Mouse (Mus musculus) gastrocnemius, postnatal 25 days (tissue): ENCODE measurements around the gene Lias. TPM values are rescaled to one million over a fixed set of nuclear protein-coding genes. Genes with fewer than 3 reads are reported as not detected.

ENCODE experiments used
- DNase-seq: peaks from one replicate; pipeline ENCODE4 v3.0.0; 2022
- total RNA-seq, 2 experiments: library from RNA; stranded (reverse); gene quantifications; 1 replicate in 1 of 2; 2 replicates in 1 of 2; pipeline ENCODE4 v1.2.3; 2021

Lias gene
- total RNA-seq, 2 experiments from 2014 or later = 37.2 to 42.7 TPM

DNA sequence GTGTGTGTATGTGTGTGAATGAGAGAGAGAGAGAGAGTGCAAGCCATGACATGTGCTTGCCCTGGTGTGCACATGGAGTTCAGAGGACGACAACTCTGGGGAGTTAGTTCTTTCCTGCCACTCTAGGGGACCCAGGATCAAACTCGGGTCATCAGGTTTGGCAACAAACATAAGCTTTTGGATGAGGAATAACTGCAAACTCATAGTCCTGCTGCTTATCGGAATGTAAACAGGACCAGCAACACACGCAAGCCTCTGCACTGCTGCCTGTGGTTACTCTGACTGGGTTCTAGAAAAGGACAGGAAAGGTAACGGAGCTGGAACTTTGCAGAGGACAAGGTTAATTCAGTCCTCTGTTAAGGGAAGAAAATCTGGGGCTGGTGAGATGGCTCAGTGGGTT is 34.0 kb downstream of the Lias start:
- DNase-seq = no peak

GRCm38 (mm10) chr5:65428321-65428720 is 37.0 kb downstream of the Lias start:
- DNase-seq = no peak

DNA sequence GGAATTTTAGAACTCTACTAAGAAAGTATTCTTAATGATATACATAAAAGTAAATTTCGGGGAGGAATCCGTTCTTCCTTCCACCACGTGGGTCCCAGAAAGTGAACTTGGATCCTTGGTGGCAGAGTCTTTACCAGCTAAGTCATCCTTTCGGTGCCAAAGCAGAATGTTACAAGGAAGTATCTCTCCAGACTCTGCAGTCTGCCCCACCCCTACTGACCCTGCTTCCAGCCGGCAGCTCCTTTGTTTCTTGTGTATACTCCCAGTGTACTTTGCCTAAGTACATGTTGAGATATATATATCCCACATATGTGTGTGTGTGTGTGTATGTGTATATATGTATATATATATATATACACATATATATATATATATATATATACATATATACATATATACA is 38.1 kb downstream of the Lias start:
- no peak for DNase-seq

DNA sequence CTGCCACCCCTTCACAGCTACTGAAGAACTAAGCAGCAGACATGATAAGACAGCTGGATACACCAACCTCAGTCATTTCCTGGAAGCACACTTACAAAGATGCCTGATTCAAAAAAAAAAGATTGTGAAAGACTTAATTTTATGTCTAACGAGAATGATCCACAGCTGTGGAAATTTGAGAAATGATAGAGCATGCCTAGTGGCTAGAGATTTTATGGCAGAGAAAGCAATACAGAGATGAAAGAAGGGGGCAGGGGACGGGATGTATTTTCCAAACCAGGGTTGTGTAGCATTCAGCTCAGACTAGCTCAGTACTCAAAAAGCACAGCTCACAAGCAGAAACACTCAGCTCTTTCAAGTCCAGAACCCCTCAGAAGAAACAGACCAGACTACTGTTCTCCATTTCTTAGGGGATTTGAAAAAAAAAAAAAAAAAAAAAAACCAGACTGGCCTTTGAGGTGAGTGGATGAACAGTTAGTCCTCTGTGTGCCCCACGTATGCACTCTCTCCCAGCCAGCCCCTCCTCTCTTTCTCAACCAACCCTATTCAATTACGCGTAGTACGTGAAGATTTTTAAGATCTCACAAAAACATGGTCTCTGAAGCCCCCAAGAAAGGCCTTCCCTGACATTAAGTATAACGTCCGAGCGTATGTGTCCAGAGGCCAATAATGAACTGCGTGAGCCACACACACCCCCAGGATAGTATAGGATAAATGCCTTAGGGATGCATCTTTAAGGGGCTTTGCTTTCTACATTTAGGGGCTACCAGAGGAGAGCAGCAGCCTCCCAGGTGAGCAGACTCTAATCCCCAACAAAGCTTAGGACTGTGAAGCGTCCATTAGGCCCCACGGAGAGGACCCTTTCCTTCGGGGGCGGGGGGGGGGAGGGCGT is 43.4 kb downstream of the Lias start:
- DNase-seq = no peak

DNA sequence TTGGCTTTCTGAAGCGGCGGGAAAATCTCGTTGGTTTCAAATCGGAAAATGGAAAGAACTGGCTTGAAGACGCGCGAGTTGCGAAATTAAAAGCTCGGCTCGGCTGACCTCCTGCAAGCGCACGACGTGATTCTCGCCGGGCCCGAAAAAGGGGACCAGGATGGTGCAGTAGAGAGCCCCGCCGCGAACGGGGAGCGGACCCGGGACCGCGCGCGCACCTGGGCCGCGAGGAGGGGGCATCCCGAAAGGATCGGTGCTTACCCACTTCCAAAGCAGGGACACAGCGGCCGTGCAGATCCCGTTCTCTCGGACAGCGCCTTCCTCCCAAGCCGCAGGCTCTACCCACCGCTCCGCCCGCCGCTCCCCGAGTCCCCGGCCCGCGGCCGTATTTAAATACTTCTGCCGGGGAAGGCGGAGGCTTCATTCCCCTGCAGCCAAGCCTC is 44.1 kb downstream of the Lias start:
- DNase-seq = no peak

- DNase-seq = peak; percentile 98
These were observed 44.7 kb downstream of the Lias start, which contains the start of gene Ugdh for GRCm38 (mm10) chr5:65435806-65436561. Ugdh (minus strand) TSS chr5:65435949.

DNA sequence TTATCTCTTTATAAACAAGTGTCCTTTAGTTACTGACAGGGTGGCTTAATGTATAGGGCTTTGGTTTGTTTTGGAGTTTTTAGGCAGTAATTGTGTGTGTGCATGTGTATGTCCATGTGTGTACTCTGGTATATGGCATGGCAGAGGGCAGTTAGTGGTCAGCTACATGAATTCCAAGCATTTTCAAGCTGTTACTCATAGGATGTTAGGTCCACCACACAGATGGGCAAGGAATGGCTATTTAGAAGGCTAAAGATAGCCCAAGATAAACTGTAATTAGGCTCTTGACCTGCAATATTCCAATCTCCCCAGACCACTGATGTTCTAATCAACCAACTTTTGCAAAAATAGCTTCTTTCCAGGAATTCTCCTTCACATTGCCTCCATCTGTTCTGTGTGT is 46.7 kb downstream of the Lias start:
- no peak for DNase-seq

DNA sequence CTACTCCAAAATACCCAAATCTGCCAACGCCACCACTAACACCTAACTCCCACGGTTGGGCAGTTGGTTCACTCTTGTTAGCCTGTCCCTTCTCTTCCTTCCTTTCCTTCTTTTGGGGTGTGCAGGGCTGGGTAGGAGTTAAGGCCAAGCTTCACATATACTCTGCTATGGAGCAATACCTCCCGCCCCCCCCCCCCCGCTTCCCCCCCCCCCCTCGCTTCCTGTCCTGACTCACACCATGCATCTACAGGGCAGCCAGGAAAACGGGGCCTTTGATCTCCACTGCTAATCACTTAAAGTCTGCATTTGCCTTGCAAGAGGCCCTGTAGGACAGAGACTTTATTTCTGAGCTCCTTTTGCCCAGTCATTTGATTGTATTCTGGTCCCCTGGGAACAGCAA is 53.7 kb downstream of the Lias start:
- no peak for DNase-seq

DNA sequence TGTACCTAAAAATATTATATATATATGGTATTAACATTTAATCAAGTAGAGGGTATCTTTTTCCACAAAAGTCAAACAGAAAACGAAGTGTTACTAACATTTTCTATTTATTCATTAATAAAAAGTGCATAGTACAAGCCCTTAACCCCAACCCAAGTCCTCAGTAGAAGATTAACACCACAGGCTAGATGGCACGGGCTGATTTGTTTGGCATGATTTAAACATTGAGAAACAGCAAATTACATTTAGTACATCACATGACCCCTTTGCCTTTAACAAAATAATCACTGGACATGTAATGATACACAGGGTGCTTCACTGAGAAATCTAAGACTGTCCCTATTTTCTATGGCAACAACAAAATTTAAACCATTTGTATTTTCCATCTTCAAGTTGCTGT is 55.5 kb downstream of the Lias start:
- no peak for DNase-seq

GRCm38 (mm10) chr5:65447826-65448225 is 56.5 kb downstream of the Lias start:
- DNase-seq = no peak

DNA sequence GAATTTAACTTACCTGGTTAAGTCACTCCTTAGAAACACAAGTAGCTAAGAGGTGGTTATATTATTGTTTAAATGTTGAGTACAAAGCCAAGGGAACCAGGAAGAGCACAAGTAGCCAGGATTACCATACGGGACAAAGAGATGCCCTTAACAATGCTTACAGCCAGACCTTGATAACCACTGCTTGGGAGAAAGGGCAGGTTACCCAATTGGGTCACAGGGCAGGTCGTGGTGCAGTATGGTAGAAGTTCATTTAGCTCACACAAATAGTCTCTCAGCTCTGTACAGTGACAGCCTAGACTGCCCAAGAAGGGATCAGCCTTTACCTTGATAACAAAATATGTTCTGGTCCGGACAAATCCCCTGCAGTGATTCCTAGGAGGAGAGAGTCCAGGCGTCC is 57.6 kb downstream of the Lias start:
- no peak for DNase-seq

- DNase-seq = peak; percentile 68
These were observed 63.5 kb downstream of the Lias start for GRCm38 (mm10) chr5:65454771-65455170.

DNA sequence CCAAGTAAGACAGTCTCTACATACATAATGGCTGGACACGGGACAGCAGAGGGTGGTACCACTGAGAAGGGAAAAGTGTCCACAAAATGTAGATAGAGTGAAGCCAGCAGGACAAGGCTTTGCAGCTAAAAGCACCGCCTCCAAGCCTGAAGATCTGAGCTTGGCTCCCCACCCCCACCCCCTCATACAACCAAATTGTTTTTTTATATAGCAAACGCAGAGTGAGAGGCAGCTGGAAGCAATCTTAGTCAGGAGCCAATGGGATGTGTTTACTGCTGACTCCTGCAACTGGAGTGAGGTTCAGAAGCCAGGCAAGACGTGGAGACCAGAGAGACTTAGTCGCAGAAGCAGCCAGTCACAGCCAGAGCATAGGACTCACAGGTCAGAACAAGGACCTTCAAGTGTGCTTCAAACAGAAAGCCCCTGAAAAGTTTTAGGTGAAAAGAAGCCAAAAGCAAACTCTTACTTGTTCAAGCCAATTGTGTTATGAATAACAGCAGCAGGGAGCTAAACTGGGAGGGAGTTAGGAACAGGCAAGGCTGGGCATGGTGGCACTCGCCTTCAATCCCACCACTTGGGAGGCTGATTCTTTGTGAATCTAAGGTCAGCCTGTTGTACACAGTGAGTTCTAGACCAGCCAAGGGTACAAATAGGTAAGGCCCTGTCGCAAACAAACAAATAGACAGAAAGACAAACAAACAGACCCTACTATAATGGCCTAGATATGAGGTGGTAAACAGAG is 66.0 kb downstream of the Lias start:
- DNase-seq = no peak

DNA sequence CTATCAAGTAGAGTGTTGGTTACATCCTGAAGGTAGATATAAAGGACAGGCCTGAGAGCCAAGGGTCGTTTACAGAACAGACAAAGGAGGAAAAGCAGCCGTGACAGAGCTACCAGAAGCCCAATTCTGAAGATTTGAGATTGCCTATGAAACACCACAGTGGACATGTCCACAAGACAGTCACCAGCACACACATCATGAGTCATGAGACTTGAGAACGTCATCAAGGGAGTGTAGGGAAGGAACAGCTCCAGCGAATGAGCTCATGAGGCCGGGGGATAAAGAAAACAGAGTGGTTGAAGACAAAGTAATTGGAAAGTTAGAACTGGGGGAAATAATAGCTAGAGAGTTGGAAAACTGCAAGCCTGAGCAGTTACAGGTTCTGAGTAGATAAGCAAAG is 66.5 kb downstream of the Lias start:
- no peak for DNase-seq

DNA sequence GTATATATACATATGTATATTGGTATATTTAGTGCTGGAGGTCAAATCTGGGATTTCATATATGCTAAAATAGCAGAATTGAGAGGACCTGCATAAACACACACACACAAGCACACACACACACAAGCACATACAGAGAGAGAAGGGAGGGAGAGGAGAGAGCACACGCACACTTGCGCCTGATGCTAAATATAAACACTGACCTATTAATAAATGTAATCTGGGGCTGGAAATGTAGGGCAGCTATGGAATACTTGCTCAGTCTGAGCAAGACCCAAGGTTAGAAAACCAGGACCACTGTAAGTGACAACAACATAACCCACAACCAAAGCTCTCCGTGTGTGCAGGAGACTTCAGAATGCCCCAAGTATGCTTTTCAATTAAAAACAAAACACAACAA is 68.2 kb downstream of the Lias start:
- DNase-seq = no peak

Other genes with a start within 250 kb of the Lias start
- gene Wdr19, start 191.8 kb upstream of the Lias start, total RNA-seq = 1 to 10 TPM; 1.9 to 2.0 TPM
- 10 to 100 TPM; 18.3 to 20.5 TPM for gene Rfc1, start 55.8 kb upstream of the Lias start, total RNA-seq
- gene Klb, start 43.2 kb upstream of the Lias start, total RNA-seq = under 1 TPM; 0.18 to 0.64 TPM
- gene Rpl9, start 53 bp upstream of the Lias start, total RNA-seq = 100 to 1,000 TPM; 487 to 495 TPM
- gene Ugdh, start 44.5 kb downstream of the Lias start, total RNA-seq = 10 to 100 TPM in 1 of 2 experiments, 1 to 10 TPM in 1; 9.4 to 14.8 TPM
- gene Gm43552, start 101.3 kb downstream of the Lias start, total RNA-seq = 1 to 10 TPM in 1 of 2 experiments, not detected in 1; 2.6 TPM
- 10 to 100 TPM; 33.5 to 34.6 TPM for gene Smim14, start 145.7 kb downstream of the Lias start, total RNA-seq
- 10 to 100 TPM; 59.0 to 60.3 TPM for gene Ube2k, start 145.7 kb downstream of the Lias start, total RNA-seq